Mouse (Mus musculus) heart, postnatal 0 days (tissue): ENCODE data around the gene Pla2g2c. TPM values are rescaled to one million over a fixed set of nuclear protein-coding genes. Genes with fewer than 3 reads are reported as not detected.

Source experiments
- ATAC-seq: fragments of 200-750 bp; cut with Nextera tagmentation; 2 replicates; pipeline ENCODE4 v1.8.0; 2017; ENCODE audit warnings: low read depth, moderate number of reproducible peaks, moderate library complexity; ENCODE audit not compliant: insufficient read depth
- DNase-seq: peaks from one replicate; pipeline ENCODE4 v3.0.0-alpha.2; 2016; ENCODE audit warnings: low spot score
- H3K27ac ChIP-seq: fragments of 300-500 bp; sonication (generic); 2 replicates; pipeline ENCODE4 v1.5.1; 2014; ENCODE audit warnings: low read depth, mild to moderate bottlenecking
- H3K27me3 ChIP-seq: fragments of 300-500 bp; sonication (generic); 2 replicates; pipeline ENCODE4 v1.6.1; 2014; ENCODE audit warnings: low read length, mixed read lengths; ENCODE audit not compliant: control insufficient read depth, insufficient read depth
- H3K36me3 ChIP-seq: fragments of 300-500 bp; sonication (generic); replicated peaks from 2 replicates; pipeline ENCODE4 v1.6.1; 2014; ENCODE audit warnings: low read length, mixed read lengths; ENCODE audit not compliant: control insufficient read depth, insufficient read depth
- H3K4me1 ChIP-seq: fragments of 300-500 bp; sonication (generic); 2 replicates; pipeline ENCODE4 v1.6.1; 2014; ENCODE audit warnings: antibody characterized with exemption; ENCODE audit not compliant: control insufficient read depth, insufficient read depth
- H3K4me2 ChIP-seq: fragments of 300-500 bp; sonication (generic); 2 replicates; pipeline ENCODE4 v1.6.1; 2014; ENCODE audit warnings: low read depth, mild to moderate bottlenecking, low read length, moderate library complexity
- H3K4me3 ChIP-seq: fragments of 300-500 bp; sonication (generic); 2 replicates; pipeline ENCODE4 v1.5.1; 2014; ENCODE audit warnings: low read depth, low read length
- H3K9ac ChIP-seq: fragments of 300-500 bp; sonication (generic); replicated peaks from 2 replicates; pipeline ENCODE4 v1.6.1; 2014; ENCODE audit warnings: low read depth, low read length, mixed read lengths
- H3K9me3 ChIP-seq: fragments of 300-500 bp; sonication (generic); replicated peaks from 2 replicates; pipeline ENCODE4 v1.6.1; 2016; ENCODE audit warnings: low read length; ENCODE audit not compliant: control insufficient read depth
- CTCF ChIP-seq: IDR thresholded peaks from 2 replicates; pipeline ENCODE4 v1.5.1; 2016; ENCODE audit warnings: antibody characterized with exemption, control low read depth, low read depth
- EP300 ChIP-seq: IDR thresholded peaks from 2 replicates; pipeline ENCODE4 v1.6.1; 2016; ENCODE audit warnings: antibody characterized with exemption, low read depth
- WGBS: fragments of 180-500 bp; shearing (Covaris S2); extraction: QIAGEN DNeasy Blood & Tissue Kit; methylation state at CpG from one replicate; pipeline ENCODE4 v1.1.7; 2014; 5-methylcytosine and 5-hydroxymethylcytosine counted together
- polyA plus RNA-seq: library from polyadenylated mRNA; unstranded; fragments of >200 nt; fragmentation: Nextera tagmentation; extraction: Ambion mirVana; gene quantifications from 2 replicates; pipeline ENCODE4 v1.2.1, GENCODE M21; 2015
- total RNA-seq: library from RNA; depleted of rRNA; stranded (reverse); fragments of >200 nt; gene quantifications from 2 replicates; pipeline ENCODE4 v1.2.3, GENCODE M21; 2014; ENCODE audit warnings: low replicate concordance

Pla2g2c gene
- total and polyA plus RNA-seq, 2 experiments from 2014 or later, result 0.27 TPM; not detected in 1

GRCm38 (mm10) chr4:138702528-138702927, 22.1 kb upstream of the Pla2g2c start:
- H3K36me3 ChIP-seq, result no peaks in the 10 kb centered on the region
- H3K27ac ChIP-seq, result no peak overlapping the region
- H3K9me3 ChIP-seq, result no peaks in the 10 kb centered on the region
- peaks cover 19% of the 10 kb centered on the region; the same call in 1 of the 2 replicates for H3K27me3 ChIP-seq
- no peak for DNase-seq
- H3K4me2 ChIP-seq, result no peak overlapping the region
- no peak for ATAC-seq
- no peak overlapping the region for H3K4me3 ChIP-seq
- no peaks in the 10 kb centered on the region for H3K4me1 ChIP-seq
- 65% methylated on average over 8 of the region's 8 CpGs for WGBS
- TF ChIP-seq EP300 (no peak), CTCF (no peak)
- no peak overlapping the region for H3K9ac ChIP-seq

GRCm38 (mm10) chr4:138703591-138703990, 21.0 kb upstream of the Pla2g2c start:
- Histone ChIP-seq H3K27ac (no peak overlapping the region), H3K4me1 (no peaks in the 10 kb centered on the region), H3K4me2 (no peak overlapping the region), H3K4me3 (no peak overlapping the region), H3K9me3 (no peaks in the 10 kb centered on the region), H3K36me3 (no peaks in the 10 kb centered on the region), H3K9ac (no peak overlapping the region), H3K27me3 (peaks cover 26% of the 10 kb centered on the region; the same call in 1 of the 2 replicates)
- TF ChIP-seq EP300 (no peak), CTCF (no peak)
- DNase-seq (no peak), ATAC-seq (no peak)
- WGBS, result 45% methylated on average over 7 of the region's 7 CpGs

- ATAC-seq (no peak), DNase-seq (no peak)
- Histone ChIP-seq H3K36me3 (no peaks in the 10 kb centered on the region), H3K9ac (no peak overlapping the region), H3K4me1 (no peaks in the 10 kb centered on the region), H3K27ac (no peak overlapping the region), H3K27me3 (peaks cover 26% of the 10 kb centered on the region; the same call in 1 of the 2 replicates), H3K4me3 (no peak overlapping the region), H3K4me2 (no peak overlapping the region), H3K9me3 (no peaks in the 10 kb centered on the region)
- TF ChIP-seq EP300 (no peak), CTCF (no peak)
- WGBS, result 71% methylated on average over 4 of the region's 4 CpGs
Observed at GRCm38 (mm10) chr4:138704169-138704568, 20.4 kb upstream of the Pla2g2c start.

- 88% methylated on average over 8 of the region's 8 CpGs for WGBS
- H3K27me3 ChIP-seq, result peaks cover 19% of the 10 kb centered on the region; the same call in 1 of the 2 replicates
Observed at GRCm38 (mm10) chr4:138706620-138707019, 18.0 kb upstream of the Pla2g2c start.

GRCm38 (mm10) chr4:138708636-138709035, 16.0 kb upstream of the Pla2g2c start:
- Histone ChIP-seq H3K9ac (no peak overlapping the region), H3K4me3 (no peak overlapping the region), H3K27ac (no peak overlapping the region), H3K36me3 (no peaks in the 10 kb centered on the region), H3K27me3 (0 out of 2 replicates have a peak, but pooled peaks cover 12% of the 10 kb centered on the region), H3K4me2 (no peak overlapping the region), H3K9me3 (no peaks in the 10 kb centered on the region), H3K4me1 (no peaks in the 10 kb centered on the region)
- DNase-seq (peak; percentile 38), ATAC-seq (no peak)
- 6% methylated on average over 7 of the region's 7 CpGs for WGBS
- TF ChIP-seq EP300 (no peak), CTCF (peak; percentile 73)

More at GRCm38 (mm10) chr4:138706620-138707019, 18.0 kb upstream of the Pla2g2c start:
- Histone ChIP-seq H3K9ac (no peak overlapping the region), H3K4me3 (no peak overlapping the region), H3K4me2 (no peak overlapping the region), H3K27ac (no peak overlapping the region), H3K9me3 (no peaks in the 10 kb centered on the region), H3K4me1 (no peaks in the 10 kb centered on the region), H3K36me3 (no peaks in the 10 kb centered on the region)
- no peak for DNase-seq
- ATAC-seq, result no peak
- TF ChIP-seq EP300 (no peak), CTCF (no peak)

- WGBS, result 73% methylated on average over 11 of the region's 11 CpGs
- H3K27ac ChIP-seq, result no peak overlapping the region
- ATAC-seq (no peak), DNase-seq (no peak)
- H3K9ac ChIP-seq, result no peak overlapping the region
- no peak for TF ChIP-seq CTCF
- no peak for TF ChIP-seq EP300
- 0 out of 2 replicates have a peak, but pooled peaks cover 12% of the 10 kb centered on the region for H3K27me3 ChIP-seq
- H3K4me1 ChIP-seq, result no peaks in the 10 kb centered on the region
- no peaks in the 10 kb centered on the region for H3K9me3 ChIP-seq
- H3K4me3 ChIP-seq, result no peak overlapping the region
- no peak overlapping the region for H3K4me2 ChIP-seq
- H3K36me3 ChIP-seq, result no peaks in the 10 kb centered on the region
Observed at GRCm38 (mm10) chr4:138709246-138709645, 15.3 kb upstream of the Pla2g2c start.
